Mouse (Mus musculus): Measurements from ENCODE around the gene Il3.

Il3 gene

DNA sequence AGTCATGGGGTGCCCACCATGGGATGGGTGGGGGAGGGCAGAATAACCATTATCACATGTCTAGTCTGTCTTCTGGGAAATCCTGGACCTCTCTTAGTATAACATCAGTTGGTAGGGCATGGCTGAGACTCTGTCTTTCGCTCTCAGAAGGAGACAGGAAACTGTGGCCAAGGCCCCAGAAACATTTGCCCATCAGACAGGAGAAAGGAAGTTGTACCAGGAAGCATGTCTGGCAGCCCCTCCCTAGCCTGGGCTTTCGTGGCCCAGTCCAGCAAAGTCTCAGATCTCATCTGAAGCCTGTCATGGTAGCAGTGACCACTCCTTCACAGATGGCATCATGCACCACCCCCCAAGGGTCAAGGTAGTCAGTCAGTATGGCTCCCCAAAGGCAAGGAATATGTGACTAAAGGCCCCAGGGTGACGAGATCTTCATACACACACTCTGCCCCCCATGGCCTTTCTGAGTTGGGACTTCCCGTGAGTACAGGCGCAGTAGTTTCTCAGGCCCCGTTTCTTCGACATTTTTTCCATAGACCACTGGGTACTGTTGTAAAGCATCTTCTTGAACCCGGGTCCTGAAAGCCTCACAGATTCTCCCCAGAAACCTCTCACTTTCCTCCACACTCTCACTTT is 20.9 kb upstream of the Il3 start:
- DNase-seq (ENCODE audit: low spot score in 2 of 2) = no peak

DNA sequence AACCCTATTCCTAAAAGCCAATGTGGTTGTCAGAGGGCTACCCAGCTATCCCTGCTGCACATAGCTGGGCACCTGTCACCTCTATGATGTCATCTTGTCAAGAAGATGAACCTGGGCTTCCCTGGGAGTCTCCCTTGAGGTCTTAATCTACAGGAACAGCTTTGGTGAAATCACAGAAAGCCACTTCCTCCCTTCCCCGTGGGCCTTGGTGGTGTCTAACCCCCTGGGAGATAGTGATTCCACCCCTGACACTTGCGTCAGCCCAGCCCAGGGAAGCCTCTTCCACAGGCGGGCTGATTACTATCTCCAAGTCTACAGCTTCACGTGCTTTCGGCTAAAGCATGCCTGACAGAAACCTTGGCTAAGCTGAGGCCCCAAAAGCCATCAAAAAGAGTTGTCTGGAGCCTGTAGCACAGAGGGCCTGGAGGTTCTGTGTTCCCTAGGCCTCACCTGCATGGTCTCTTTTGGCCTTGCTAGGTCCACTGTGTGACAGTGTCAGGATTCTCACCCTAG is 4.4 kb upstream of the Il3 start:
- DNase-seq (ENCODE audit: low spot score in 2 of 2) = no peak

GRCm38 (mm10) chr11:54269191-54269896 is 2.3 kb upstream of the Il3 start:
- no peak for DNase-seq (ENCODE audit: low spot score in 2 of 2)

GRCm38 (mm10) chr11:54264542-54264941 is 2.5 kb downstream of the Il3 start:
- DNase-seq (ENCODE audit: low spot score in 2 of 2) = peak in 1 of 2 experiments; percentile 6

- no peak for DNase-seq (ENCODE audit: low spot score in 2 of 2)
These were observed 3.6 kb downstream of the Il3 start for GRCm38 (mm10) chr11:54263405-54264031.

GRCm38 (mm10) chr11:54256624-54257376 is 10.3 kb downstream of the Il3 start:
- peak; percentile 26 to 52 for DNase-seq (ENCODE audit: low spot score in 2 of 2)

GRCm38 (mm10) chr11:54254114-54254513 is 13.0 kb downstream of the Il3 start:
- no peak for DNase-seq (ENCODE audit: low spot score in 2 of 2)

- no peak for DNase-seq (ENCODE audit: low spot score in 2 of 2)
These were observed 16.5 kb downstream of the Il3 start for GRCm38 (mm10) chr11:54250575-54250974.

- no peak for DNase-seq (ENCODE audit: low spot score in 2 of 2)
These were observed 17.3 kb downstream of the Il3 start for GRCm38 (mm10) chr11:54249748-54250147.

- DNase-seq (ENCODE audit: low spot score in 2 of 2) = no peak
These were observed 17.9 kb downstream of the Il3 start, which contains the start of gene Csf2 for GRCm38 (mm10) chr11:54248940-54249717. TSS of gene Csf2 (minus strand) at chr11:54249667.

DNA sequence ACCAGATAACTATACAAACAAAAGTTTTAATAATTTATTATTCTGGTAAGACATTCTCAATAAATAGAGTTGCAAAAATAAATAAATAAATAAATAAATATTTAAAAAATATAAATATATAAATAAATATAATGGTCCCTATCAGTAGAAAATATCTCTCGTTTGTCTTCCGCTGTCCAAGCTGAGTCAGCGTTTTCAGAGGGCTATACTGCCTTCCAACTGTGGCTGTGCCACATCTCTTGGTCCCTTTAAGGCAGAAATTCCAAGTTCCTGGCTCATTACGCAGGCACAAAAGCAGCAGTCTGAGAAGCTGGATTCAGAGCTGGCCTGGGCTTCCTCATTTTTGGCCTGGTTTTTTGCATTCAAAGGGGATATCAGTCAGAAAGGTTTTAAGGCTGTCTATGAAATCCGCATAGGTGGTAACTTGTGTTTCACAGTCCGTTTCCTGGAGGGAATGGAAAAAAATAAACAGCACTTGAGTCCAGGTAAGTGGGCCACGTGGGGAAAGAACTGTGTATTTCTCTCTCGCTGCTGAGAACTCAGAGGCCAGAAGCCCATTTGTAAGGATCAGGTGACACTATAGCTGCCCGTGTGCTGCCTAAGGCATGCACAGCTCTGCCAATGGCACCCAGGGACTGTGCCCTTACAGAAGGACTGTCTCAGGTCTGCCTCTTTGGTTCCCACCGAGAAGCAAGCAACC is 19.7 kb downstream of the Il3 start:
- DNase-seq (ENCODE audit: low spot score in 2 of 2) = no peak

- no peak for DNase-seq (ENCODE audit: low spot score in 2 of 2)
These were observed 22.6 kb downstream of the Il3 start for GRCm38 (mm10) chr11:54244465-54244864.

GRCm38 (mm10) chr11:54242494-54242893 is 24.6 kb downstream of the Il3 start:
- DNase-seq (ENCODE audit: low spot score in 2 of 2) = no peak

GRCm38 (mm10) chr11:54236939-54237338 is 30.1 kb downstream of the Il3 start:
- DNase-seq (ENCODE audit: low spot score in 2 of 2) = no peak

DNA sequence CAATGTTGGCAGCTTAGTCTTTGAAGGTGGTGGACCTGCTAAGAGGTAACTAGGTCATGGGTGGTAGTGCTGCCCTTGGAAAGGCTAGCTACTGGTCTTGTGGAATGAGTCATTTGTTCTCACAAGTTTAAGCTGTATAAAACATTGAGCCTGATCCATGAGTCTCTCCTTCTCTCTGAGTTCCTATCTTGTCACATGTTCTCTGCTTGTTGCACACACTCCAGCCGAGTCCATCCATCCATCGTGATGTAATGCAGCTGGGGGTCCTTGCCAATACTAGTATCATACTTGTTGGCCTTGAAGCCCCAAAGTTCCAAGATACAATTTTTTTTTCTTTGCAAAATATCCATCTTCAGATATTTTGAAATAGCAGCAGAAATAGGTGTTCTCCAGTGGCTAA is 39.6 kb downstream of the Il3 start:
- no peak for DNase-seq (ENCODE audit: low spot score in 2 of 2)

GRCm38 (mm10) chr11:54224475-54224986 is 42.5 kb downstream of the Il3 start:
- no peak for DNase-seq (ENCODE audit: low spot score in 2 of 2)

DNA sequence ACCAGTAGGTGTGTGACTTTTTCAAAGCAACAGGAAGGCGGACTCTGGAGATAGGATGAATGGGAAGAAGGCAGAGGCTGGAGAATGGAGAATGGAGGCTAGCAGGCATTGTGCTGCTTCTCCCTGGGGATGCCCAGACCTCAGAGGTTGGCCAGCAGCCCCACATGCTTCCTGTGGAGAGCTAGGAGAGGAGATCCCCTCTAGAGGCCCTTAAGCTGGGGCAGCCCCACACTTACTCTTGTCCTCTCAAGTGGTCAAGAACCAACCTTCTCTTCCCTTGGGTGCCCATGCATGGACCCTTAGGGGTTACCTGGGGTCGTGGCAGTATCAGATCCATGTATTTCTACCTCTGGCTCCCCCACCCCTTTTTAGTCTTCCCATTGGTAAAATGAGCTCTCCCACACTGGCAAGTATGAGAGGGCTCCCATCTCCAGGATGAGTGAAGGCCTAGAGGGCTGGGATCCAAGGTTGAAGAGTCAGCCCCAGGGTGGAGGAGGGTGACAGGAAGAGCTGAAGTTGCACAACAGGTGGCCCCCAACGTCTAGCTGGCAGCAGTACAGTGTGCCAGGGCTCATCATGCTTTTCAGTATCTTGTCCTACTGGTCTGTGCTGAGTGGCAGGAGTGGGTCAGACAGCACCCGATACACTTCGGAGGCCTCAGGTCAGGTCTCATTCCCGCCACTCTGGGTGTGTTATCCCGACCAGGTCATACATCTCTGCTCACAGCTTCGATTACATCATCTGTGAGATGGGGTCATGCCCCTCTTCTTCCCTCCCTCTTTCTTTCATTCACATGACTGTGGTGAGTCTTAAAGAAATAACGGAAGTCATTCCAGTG is 43.2 kb downstream of the Il3 start:
- no peak for DNase-seq (ENCODE audit: low spot score in 2 of 2)

DNA sequence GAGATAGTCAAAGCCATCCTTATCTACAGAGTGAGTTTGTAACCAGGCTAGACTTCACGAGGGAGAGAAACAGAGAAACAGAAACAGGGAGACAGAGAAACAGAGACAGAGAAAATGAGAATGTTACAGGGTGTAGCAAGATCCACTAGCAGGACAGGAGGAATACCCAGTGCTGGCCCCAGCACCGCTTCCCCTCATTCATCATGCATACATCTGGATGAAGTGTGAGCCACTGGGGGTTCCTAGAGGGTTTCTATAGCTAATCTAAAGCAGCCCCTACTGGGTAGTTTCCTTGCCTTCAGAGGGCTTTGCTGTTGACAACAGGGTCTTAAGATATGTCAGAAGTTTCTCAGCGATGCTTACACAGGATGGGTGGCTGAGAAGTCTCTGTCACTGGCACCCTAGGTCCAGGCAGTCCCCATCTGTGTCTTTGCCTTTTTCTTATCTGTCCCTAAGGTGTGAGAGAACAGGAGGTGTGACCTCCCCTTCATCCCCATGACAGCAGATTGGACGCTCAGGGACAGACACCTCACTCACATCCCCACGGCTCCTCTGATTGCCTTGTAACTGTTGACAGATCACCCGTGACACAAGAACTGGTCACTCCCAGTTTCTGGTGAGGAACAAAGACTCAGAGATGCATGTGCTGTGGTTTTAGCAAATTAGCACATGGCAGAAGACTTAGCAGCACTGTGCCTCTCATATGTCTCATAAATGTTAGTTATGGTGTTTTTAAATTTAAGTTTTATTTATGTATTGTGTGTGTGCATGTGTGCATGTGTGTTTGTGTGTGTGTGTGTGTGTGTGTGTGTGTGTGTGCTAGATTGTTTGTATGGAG is 47.0 kb downstream of the Il3 start:
- DNase-seq (ENCODE audit: low spot score in 2 of 2) = no peak

- no peak for DNase-seq (ENCODE audit: low spot score in 2 of 2)
These were observed 47.9 kb downstream of the Il3 start for GRCm38 (mm10) chr11:54219191-54219590.

Data from urinary bladder, adult 18-20 months (tissue).